Mouse (Mus musculus): ENCODE measurements around the gene Dclk1.

- TF ChIP-seq CTCF (IDR thresholded peaks at IDR 0.05; ENCODE audit: low read depth) (no peak), EP300 (IDR thresholded peaks at IDR 0.05; ENCODE audit: low read depth) (peak; percentile 56)
Measured at GRCm38 (mm10) chr3:55543929-55544684, 301.9 kb downstream of the Dclk1 start.

Data from liver, embryonic 14.5 days (tissue).